8 mouse cellular contexts compared by ENCODE assay signal in genomic region chr10:127564301-127564700, GRCm38 (mm10). TPM values are rescaled to one million over a fixed set of nuclear protein-coding genes. Genes with fewer than 3 reads are reported as not detected.
DNase-seq lines count a peak whose midpoint lies in the region; ATAC-seq and TF ChIP-seq lines count a peak whose summit lies in the region.

No protein-coding gene starts in this region.

- DNase-seq in layer of hippocampus, adult 9-11 months, result peak; percentile 56
- no peak for DNase-seq in layer of hippocampus, postnatal 10 days (ENCODE audit: low spot score in 2 of 2)
- peak; percentile 57 for DNase-seq in heart, postnatal 0 days (ENCODE audit: low spot score)
- DNase-seq in lung, postnatal 36 days, result peak; percentile 33
- no peak for DNase-seq in cerebellum, postnatal 36 days
- no peak for DNase-seq in cerebellum, adult 9-11 months
- DNase-seq in right cerebral cortex, postnatal 10 days (ENCODE audit: low spot score in 2 of 2), result no peak

- 0 out of 2 replicates have a peak overlapping the region, but pooled peaks have one; percentile 4 for H3K27ac ChIP-seq in embryonic facial prominence, embryonic 12.5 days
- peak overlapping the region; percentile 28; the same call in 1 of the 2 replicates for H3K27ac ChIP-seq in heart, postnatal 0 days (ENCODE audit: low read depth)

- H3K4me3 ChIP-seq in embryonic facial prominence, embryonic 12.5 days, result no peak overlapping the region
- H3K4me3 ChIP-seq in heart, postnatal 0 days (ENCODE audit: low read depth, low read length), result no peak overlapping the region

- TF ChIP-seq CTCF in heart, postnatal 0 days (IDR thresholded peaks at IDR 0.05; ENCODE audit: low read depth), result no peak

- no peak overlapping the region for H3K4me2 ChIP-seq in embryonic facial prominence, embryonic 12.5 days (replicated peaks)
- no peak overlapping the region for H3K4me2 ChIP-seq in heart, postnatal 0 days (ENCODE audit: low read depth, low read length)

- ATAC-seq in embryonic facial prominence, embryonic 12.5 days (ENCODE audit: insufficient number of reproducible peaks, insufficient read depth, low FRiP score, low TSS enrichment), result no peak
- peak; percentile 85 for ATAC-seq in heart, postnatal 0 days (ENCODE audit: insufficient read depth, low read depth)

- H3K9me3 ChIP-seq in embryonic facial prominence, embryonic 12.5 days, result no peaks in the 10 kb centered on the region
- H3K9me3 ChIP-seq in heart, postnatal 0 days (replicated peaks; ENCODE audit: control insufficient read depth, low read length), result no peaks in the 10 kb centered on the region

- 51% methylated on average over 13 of the region's 13 CpGs for WGBS in embryonic facial prominence, embryonic 12.5 days
- 9% methylated on average over 13 of the region's 13 CpGs for WGBS in heart, postnatal 0 days

- H3K4me1 ChIP-seq in embryonic facial prominence, embryonic 12.5 days, result peaks cover 8% of the 10 kb centered on the region; the same call in 1 of the 2 replicates
- H3K4me1 ChIP-seq in heart, postnatal 0 days (ENCODE audit: control insufficient read depth, insufficient read depth), result no peaks in the 10 kb centered on the region; the same call in 1 of the 2 replicates

- H3K36me3 ChIP-seq in embryonic facial prominence, embryonic 12.5 days, result peaks cover 88% of the 10 kb centered on the region
- H3K36me3 ChIP-seq in heart, postnatal 0 days (replicated peaks; ENCODE audit: control insufficient read depth, insufficient read depth, low read length), result peaks cover 9% of the 10 kb centered on the region; the same call in 1 of the 2 replicates

- H3K9ac ChIP-seq in embryonic facial prominence, embryonic 12.5 days, result no peak overlapping the region
- H3K9ac ChIP-seq in heart, postnatal 0 days (replicated peaks; ENCODE audit: low read depth, low read length), result no peak overlapping the region

- TF ChIP-seq EP300 in heart, postnatal 0 days (IDR thresholded peaks at IDR 0.05; ENCODE audit: low read depth), result no peak

- H3K27me3 ChIP-seq in embryonic facial prominence, embryonic 12.5 days, result no peaks in the 10 kb centered on the region
- no peaks in the 10 kb centered on the region for H3K27me3 ChIP-seq in heart, postnatal 0 days (ENCODE audit: control insufficient read depth, insufficient read depth, low read length)

RNA-seq across cellular contexts. Expression of gene Nxph4, which starts 29.9 kb away (rescaled TPM):
- 1 to 10 TPM; 5.2 to 6.5 TPM for total RNA-seq in layer of hippocampus, postnatal 10 days (2021)
- polyA plus RNA-seq in embryonic facial prominence, embryonic 12.5 days (2016; fragmentation: Nextera tagmentation; extraction: Ambion mirVana), result 6.5 and 8.0 TPM in 2 replicates
- total RNA-seq in heart, postnatal 0 days (2014; rRNA removed; ENCODE audit: low replicate concordance), result not detected in 2 replicates
- 0.41 and 0.49 TPM in 2 replicates for polyA plus RNA-seq in heart, postnatal 0 days (2015; fragmentation: Nextera tagmentation; extraction: Ambion mirVana)

RNA-seq across cellular contexts. Expression of gene Shmt2, which starts 42.1 kb away (rescaled TPM):
- total RNA-seq in layer of hippocampus, postnatal 10 days (2021), result 10 to 100 TPM; 36.2 to 36.3 TPM
- 82.4 and 88.2 TPM in 2 replicates for polyA plus RNA-seq in embryonic facial prominence, embryonic 12.5 days (2016; fragmentation: Nextera tagmentation; extraction: Ambion mirVana)
- total RNA-seq in heart, postnatal 0 days (2014; rRNA removed; ENCODE audit: low replicate concordance), result 109 and 161 TPM in 2 replicates
- 47.9 and 51.5 TPM in 2 replicates for polyA plus RNA-seq in heart, postnatal 0 days (2015; fragmentation: Nextera tagmentation; extraction: Ambion mirVana)

RNA-seq across cellular contexts. Expression of gene Ndufa4l2, which starts 49.5 kb away (rescaled TPM):
- 1 to 10 TPM; 6.8 to 7.9 TPM for total RNA-seq in layer of hippocampus, postnatal 10 days (2021)
- 2.9 and 3.4 TPM in 2 replicates for polyA plus RNA-seq in embryonic facial prominence, embryonic 12.5 days (2016; fragmentation: Nextera tagmentation; extraction: Ambion mirVana)
- 43.8 and 68.3 TPM in 2 replicates for total RNA-seq in heart, postnatal 0 days (2014; rRNA removed; ENCODE audit: low replicate concordance)
- polyA plus RNA-seq in heart, postnatal 0 days (2015; fragmentation: Nextera tagmentation; extraction: Ambion mirVana), result 46.4 and 47.6 TPM in 2 replicates

RNA-seq across cellular contexts. Expression of gene Lrp1, which starts 56.6 kb away (rescaled TPM):
- 100 to 1,000 TPM; 263 to 291 TPM for total RNA-seq in layer of hippocampus, postnatal 10 days (2021)
- polyA plus RNA-seq in embryonic facial prominence, embryonic 12.5 days (2016; fragmentation: Nextera tagmentation; extraction: Ambion mirVana), result 115 TPM in 2 replicates
- 37.0 and 65.9 TPM in 2 replicates for total RNA-seq in heart, postnatal 0 days (2014; rRNA removed; ENCODE audit: low replicate concordance)
- 15.4 and 15.7 TPM in 2 replicates for polyA plus RNA-seq in heart, postnatal 0 days (2015; fragmentation: Nextera tagmentation; extraction: Ambion mirVana)

Comparison
In these comparisons a context has a peak if more than half of its experiments do, and no peak if none do; other contexts are left out.
1. DNase-seq: peak in layer of hippocampus, adult 9-11 months (single experiment), heart, postnatal 0 days (single experiment) and lung, postnatal 36 days (single experiment); none in layer of hippocampus, postnatal 10 days (0 of 2), cerebellum, postnatal 36 days (0 of 2), cerebellum, adult 9-11 months (single experiment) and right cerebral cortex, postnatal 10 days (0 of 2).